Mouse (Mus musculus): ENCODE results near the gene Pdcd2. TPM values are rescaled to one million over a fixed set of nuclear protein-coding genes. Genes with fewer than 3 reads are reported as not detected.

Gene Pdcd2
- polyA plus RNA-seq, 1 experiment from 2014 or later: 33.6 TPM

Other genes with a start within 250 kb of the Pdcd2 start
- gene Dll1, start 150.4 kb downstream of the Pdcd2 start, polyA plus RNA-seq (2015; fragmentation: Nextera tagmentation; extraction: Ambion mirVana): 4.4 and 7.1 TPM in 2 replicates
- gene Fam120b, start 131.1 kb downstream of the Pdcd2 start, polyA plus RNA-seq (2015; fragmentation: Nextera tagmentation; extraction: Ambion mirVana): 26.1 and 27.4 TPM in 2 replicates
- gene Psmb1, start 27.6 kb downstream of the Pdcd2 start, polyA plus RNA-seq (2015; fragmentation: Nextera tagmentation; extraction: Ambion mirVana): 250 and 259 TPM in 2 replicates
- 46.9 and 47.3 TPM in 2 replicates for gene Tbp, start 27.4 kb downstream of the Pdcd2 start, polyA plus RNA-seq (2015; fragmentation: Nextera tagmentation; extraction: Ambion mirVana)
- 1.9 and 2.6 TPM in 2 replicates for gene Prdm9, start 37.1 kb upstream of the Pdcd2 start, polyA plus RNA-seq (2015; fragmentation: Nextera tagmentation; extraction: Ambion mirVana)
- 17.7 and 18.3 TPM in 2 replicates for gene Chd1, start 177.7 kb upstream of the Pdcd2 start, polyA plus RNA-seq (2015; fragmentation: Nextera tagmentation; extraction: Ambion mirVana)

Data from lung, embryonic 16.5 days (tissue).